Mouse (Mus musculus) G1E (cell line): ENCODE data around the gene Glis2.

Experiments
- CTCF ChIP-seq: IDR thresholded peaks from 2 replicates; pipeline ENCODE4 v1.5.1; 2012; ENCODE audit warnings: low read depth, low read length, inconsistent platforms, mixed read lengths
- GATA1 ChIP-seq: IDR thresholded peaks from 2 replicates; pipeline ENCODE4 v1.6.1; 2012; ENCODE audit warnings: borderline replicate concordance, low read length, inconsistent platforms, mixed read lengths

- TF ChIP-seq CTCF (no peak), GATA1 (no peak)
These were observed 4.3 kb upstream of the Glis2 start for GRCm38 (mm10) chr16:4590236-4590635.
